Mouse (Mus musculus): ENCODE data around the gene Tspan17.

DNA sequence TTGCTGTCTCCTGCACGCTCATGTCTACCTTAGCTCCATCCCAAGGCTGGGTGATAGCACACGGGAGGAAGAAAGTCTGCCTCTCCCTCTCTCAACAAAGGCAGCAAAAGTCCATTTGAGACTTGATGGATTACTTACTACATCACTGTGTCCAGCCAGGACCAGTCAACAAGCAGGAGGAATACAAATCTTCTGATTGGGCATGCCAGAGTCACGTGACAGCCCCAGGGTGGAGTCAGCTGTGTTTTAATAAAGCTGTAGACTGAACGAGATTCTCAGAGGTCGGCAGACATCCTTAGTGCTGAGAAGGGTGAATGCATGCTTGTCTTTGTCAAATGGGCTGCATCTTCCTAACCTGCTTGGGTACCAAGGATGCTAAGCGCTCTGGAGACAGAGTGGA lies 50.0 kb downstream of the Tspan17 start:
- TF ChIP-seq CTCF (IDR thresholded peaks at IDR 0.05; ENCODE audit: low read depth) (no peak), EP300 (IDR thresholded peaks at IDR 0.05; ENCODE audit: low read depth) (no peak)
